Mouse (Mus musculus): Measurements from ENCODE around the gene Fbn1. TPM values are rescaled to one million over a fixed set of nuclear protein-coding genes. Genes with fewer than 3 reads are reported as not detected.
A peak's percentile ranks its signal among the peaks of the same experiment; 100 is the strongest.

Gene Fbn1
- polyA plus RNA-seq, 1 experiment from 2014 or later, result 28.5 TPM

- Histone ChIP-seq H3K36me3 (ENCODE audit: control insufficient read depth, insufficient read depth, low read length) (peaks cover 3% of the 10 kb centered on the region; the same call in 1 of the 2 replicates), H3K4me2 (peak overlapping the region; percentile 80), H3K9ac (ENCODE audit: low read depth, low read length) (peak overlapping the region; percentile 80), H3K9me3 (replicated peaks; ENCODE audit: control insufficient read depth, low read length) (peaks cover 3% of the 10 kb centered on the region; the same call in 1 of the 2 replicates), H3K27ac (ENCODE audit: low read depth, low read length) (peak overlapping the region; percentile 88), H3K27me3 (ENCODE audit: control insufficient read depth, insufficient read depth, low read length) (no peaks in the 10 kb centered on the region), H3K4me3 (ENCODE audit: low read depth, low read length) (peak overlapping the region; percentile 70), H3K4me1 (ENCODE audit: control insufficient read depth, insufficient read depth, low read length) (no peaks in the 10 kb centered on the region)
- under 1% methylated on average over 37 of the region's 37 CpGs for WGBS (ENCODE audit: insufficient replicate concordance)
- ATAC-seq (replicated peaks; ENCODE audit: insufficient number of reproducible peaks, low FRiP score, low TSS enrichment), result peak; percentile 82
Observed at GRCm38 (mm10) chr2:125506316-125507054, 1.3 kb downstream of the Fbn1 start.

GRCm38 (mm10) chr2:125505746-125506315, 2.0 kb downstream of the Fbn1 start:
- Histone ChIP-seq H3K4me2 (peak overlapping the region; percentile 80), H3K27me3 (ENCODE audit: control insufficient read depth, insufficient read depth, low read length) (no peaks in the 10 kb centered on the region), H3K4me3 (ENCODE audit: low read depth, low read length) (peak overlapping the region; percentile 70), H3K36me3 (ENCODE audit: control insufficient read depth, insufficient read depth, low read length) (peaks cover 4% of the 10 kb centered on the region; the same call in 1 of the 2 replicates), H3K9me3 (replicated peaks; ENCODE audit: control insufficient read depth, low read length) (peaks cover 4% of the 10 kb centered on the region; the same call in 1 of the 2 replicates), H3K9ac (ENCODE audit: low read depth, low read length) (peak overlapping the region; percentile 80), H3K27ac (ENCODE audit: low read depth, low read length) (peak overlapping the region; percentile 88), H3K4me1 (ENCODE audit: control insufficient read depth, insufficient read depth, low read length) (no peaks in the 10 kb centered on the region)
- WGBS (ENCODE audit: insufficient replicate concordance), result under 1% methylated on average over 48 of the region's 48 CpGs
- ATAC-seq (replicated peaks; ENCODE audit: insufficient number of reproducible peaks, low FRiP score, low TSS enrichment), result peak; percentile 65

- H3K4me2 ChIP-seq, result peak within 1 kb of the TSS; percentile 80
- peaks cover 4% of the 10 kb centered on the region; the same call in 1 of the 2 replicates for H3K36me3 ChIP-seq (ENCODE audit: control insufficient read depth, insufficient read depth, low read length)
- H3K9ac ChIP-seq (ENCODE audit: low read depth, low read length), result peak within 1 kb of the TSS; percentile 80
- no peaks in the 10 kb centered on the region for H3K4me1 ChIP-seq (ENCODE audit: control insufficient read depth, insufficient read depth, low read length)
- ATAC-seq (replicated peaks; ENCODE audit: insufficient number of reproducible peaks, low FRiP score, low TSS enrichment), result peak; percentile 10; the same call in 1 of the 2 replicates
- under 1% methylated on average over 37 of the region's 45 CpGs for WGBS (ENCODE audit: insufficient replicate concordance)
- peaks cover 4% of the 10 kb centered on the region; the same call in 1 of the 2 replicates for H3K9me3 ChIP-seq (replicated peaks; ENCODE audit: control insufficient read depth, low read length)
- H3K27me3 ChIP-seq (ENCODE audit: control insufficient read depth, insufficient read depth, low read length), result no peaks in the 10 kb centered on the region
- peak within 1 kb of the TSS; percentile 88 for H3K27ac ChIP-seq (ENCODE audit: low read depth, low read length)
- peak within 1 kb of the TSS; percentile 70 for H3K4me3 ChIP-seq (ENCODE audit: low read depth, low read length)
Observed at GRCm38 (mm10) chr2:125505006-125505745, 2.6 kb downstream of the Fbn1 start, which contains the start of gene Gm9913. Gene Gm9913 (plus strand): TSS chr2:125505089.

- no peak overlapping the region for H3K4me3 ChIP-seq (ENCODE audit: low read depth, low read length)
Observed at GRCm38 (mm10) chr2:125501526-125501925, 6.3 kb downstream of the Fbn1 start.

GRCm38 (mm10) chr2:125498216-125498615, 9.6 kb downstream of the Fbn1 start:
- H3K27me3 ChIP-seq (ENCODE audit: control insufficient read depth, insufficient read depth, low read length), result no peaks in the 10 kb centered on the region
- ATAC-seq (replicated peaks; ENCODE audit: insufficient number of reproducible peaks, low FRiP score, low TSS enrichment), result no peak

More at GRCm38 (mm10) chr2:125501526-125501925, 6.3 kb downstream of the Fbn1 start:
- peaks cover 4% of the 10 kb centered on the region; the same call in 1 of the 2 replicates for H3K9me3 ChIP-seq (replicated peaks; ENCODE audit: control insufficient read depth, low read length)
- no peak for ATAC-seq (replicated peaks; ENCODE audit: insufficient number of reproducible peaks, low FRiP score, low TSS enrichment)
- H3K36me3 ChIP-seq (ENCODE audit: control insufficient read depth, insufficient read depth, low read length), result peaks cover 4% of the 10 kb centered on the region; the same call in 1 of the 2 replicates
- no peak overlapping the region for H3K4me2 ChIP-seq
- H3K9ac ChIP-seq (ENCODE audit: low read depth, low read length), result no peak overlapping the region
- no peaks in the 10 kb centered on the region for H3K27me3 ChIP-seq (ENCODE audit: control insufficient read depth, insufficient read depth, low read length)
- H3K4me1 ChIP-seq (ENCODE audit: control insufficient read depth, insufficient read depth, low read length), result no peaks in the 10 kb centered on the region
- no peak overlapping the region for H3K27ac ChIP-seq (ENCODE audit: low read depth, low read length)

GRCm38 (mm10) chr2:125496696-125497095, 11.1 kb downstream of the Fbn1 start:
- Histone ChIP-seq H3K4me3 (ENCODE audit: low read depth, low read length) (no peak overlapping the region), H3K4me1 (ENCODE audit: control insufficient read depth, insufficient read depth, low read length) (peaks cover 12% of the 10 kb centered on the region), H3K27ac (ENCODE audit: low read depth, low read length) (no peak overlapping the region), H3K27me3 (ENCODE audit: control insufficient read depth, insufficient read depth, low read length) (no peaks in the 10 kb centered on the region), H3K4me2 (no peak overlapping the region), H3K9ac (ENCODE audit: low read depth, low read length) (no peak overlapping the region), H3K36me3 (ENCODE audit: control insufficient read depth, insufficient read depth, low read length) (peaks cover 3% of the 10 kb centered on the region; the same call in 1 of the 2 replicates), H3K9me3 (replicated peaks; ENCODE audit: control insufficient read depth, low read length) (peaks cover 3% of the 10 kb centered on the region; the same call in 1 of the 2 replicates)
- WGBS (ENCODE audit: insufficient replicate concordance), result 89% methylated on average over 5 of the region's 5 CpGs
- ATAC-seq (replicated peaks; ENCODE audit: insufficient number of reproducible peaks, low FRiP score, low TSS enrichment), result no peak

More at GRCm38 (mm10) chr2:125498216-125498615, 9.6 kb downstream of the Fbn1 start:
- H3K9me3 ChIP-seq (replicated peaks; ENCODE audit: control insufficient read depth, low read length), result peaks cover 4% of the 10 kb centered on the region; the same call in 1 of the 2 replicates
- no peak overlapping the region for H3K9ac ChIP-seq (ENCODE audit: low read depth, low read length)
- 77% methylated on average over 7 of the region's 7 CpGs for whole genome bisulfite sequencing (ENCODE audit: insufficient replicate concordance)
- H3K4me2 ChIP-seq, result no peak overlapping the region
- H3K4me3 ChIP-seq (ENCODE audit: low read depth, low read length), result no peak overlapping the region
- peaks cover 4% of the 10 kb centered on the region; the same call in 1 of the 2 replicates for H3K36me3 ChIP-seq (ENCODE audit: control insufficient read depth, insufficient read depth, low read length)
- peaks cover 9% of the 10 kb centered on the region for H3K4me1 ChIP-seq (ENCODE audit: control insufficient read depth, insufficient read depth, low read length)
- no peak overlapping the region for H3K27ac ChIP-seq (ENCODE audit: low read depth, low read length)

- no peak overlapping the region for H3K4me3 ChIP-seq (ENCODE audit: low read depth, low read length)
- ATAC-seq (replicated peaks; ENCODE audit: insufficient number of reproducible peaks, low FRiP score, low TSS enrichment), result no peak
- no peaks in the 10 kb centered on the region for H3K36me3 ChIP-seq (ENCODE audit: control insufficient read depth, insufficient read depth, low read length)
- peak overlapping the region; percentile 54 for H3K27ac ChIP-seq (ENCODE audit: low read depth, low read length)
- no peak overlapping the region for H3K4me2 ChIP-seq
- peaks cover 12% of the 10 kb centered on the region for H3K4me1 ChIP-seq (ENCODE audit: control insufficient read depth, insufficient read depth, low read length)
- 59% methylated on average over 20 of the region's 20 CpGs for WGBS (ENCODE audit: insufficient replicate concordance)
- H3K27me3 ChIP-seq (ENCODE audit: control insufficient read depth, insufficient read depth, low read length), result no peaks in the 10 kb centered on the region
- H3K9me3 ChIP-seq (replicated peaks; ENCODE audit: control insufficient read depth, low read length), result no peaks in the 10 kb centered on the region
- H3K9ac ChIP-seq (ENCODE audit: low read depth, low read length), result no peak overlapping the region
Observed at GRCm38 (mm10) chr2:125494831-125495812, 12.7 kb downstream of the Fbn1 start.

Measured in heart, embryonic 11.5 days (tissue).